Mouse (Mus musculus) urinary bladder, postnatal 4 days (tissue): ENCODE results near the gene Smok2b.
"Not testable (repeated sequence)": the region's sequence is repeated elsewhere in the genome, so short reads cannot be mapped to it uniquely, and the experiment has no call there.

Source experiments
- DNase-seq, 2 experiments: peaks; one replicate each; pipeline ENCODE4 v3.0.0; 2021 to 2022; ENCODE audit warnings: low spot score in 2 of 2

Gene Smok2b

GRCm38 (mm10) chr17:13240807-13241727, 11.0 kb downstream of the Smok2b start:
- DNase-seq = not testable (repeated sequence)

GRCm38 (mm10) chr17:13254786-13255185, 24.7 kb downstream of the Smok2b start:
- not testable (repeated sequence) for DNase-seq
